Mouse (Mus musculus): ENCODE results near the gene Mc1r. TPM values are rescaled to one million over a fixed set of nuclear protein-coding genes. Genes with fewer than 3 reads are reported as not detected.
"Not testable (repeated sequence)": the region's sequence is repeated elsewhere in the genome, so short reads cannot be mapped to it uniquely, and the experiment has no call there.

Gene Mc1r
- polyA plus RNA-seq, 1 experiment from 2014 or later: not detected

DNA sequence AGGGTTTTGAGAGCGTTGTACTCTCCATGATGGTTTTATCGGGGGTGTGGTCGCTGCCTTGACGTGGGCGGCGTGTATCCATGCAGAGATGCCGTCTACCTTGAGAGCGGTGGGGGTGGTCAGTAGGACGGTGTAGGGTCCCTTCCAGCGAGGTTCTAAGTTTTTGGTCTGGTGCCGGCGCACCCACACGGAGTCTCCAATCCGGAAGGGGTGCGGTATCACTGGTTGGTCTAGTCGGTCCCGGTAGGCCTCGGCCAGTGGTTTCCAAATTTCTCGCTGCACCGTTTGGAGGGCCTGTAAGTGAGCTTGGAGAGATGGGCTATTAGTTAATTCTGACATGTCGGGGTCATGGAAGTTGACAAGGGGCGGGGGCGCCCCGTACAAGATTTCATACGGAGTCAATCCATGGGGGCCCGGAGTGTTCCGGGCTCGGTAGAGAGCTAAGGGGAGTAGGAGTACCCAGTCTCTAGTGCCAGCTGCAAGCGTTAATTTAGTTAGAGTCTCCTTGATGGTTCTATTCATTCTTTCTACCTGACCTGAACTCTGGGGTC is 21.5 kb downstream of the Mc1r start:
- H3K36me3 ChIP-seq (ENCODE audit: control insufficient read depth, insufficient read depth): no peaks in the 10 kb centered on the region
- TF ChIP-seq CTCF (IDR thresholded peaks at IDR 0.05; ENCODE audit: low read depth): no peak
- H3K27ac ChIP-seq (ENCODE audit: low read depth, low read length): no peak overlapping the region
- no peak overlapping the region for H3K4me2 ChIP-seq (replicated peaks; ENCODE audit: low read depth)
- H3K9ac ChIP-seq (ENCODE audit: low read depth, low read length): no peak overlapping the region
- no peaks in the 10 kb centered on the region for H3K4me1 ChIP-seq (replicated peaks; ENCODE audit: control insufficient read depth, insufficient read depth, low read length)
- 98% methylated on average over 29 of the region's 29 CpGs for WGBS
- no peak overlapping the region for H3K4me3 ChIP-seq (ENCODE audit: low read depth, low read length)
- ATAC-seq: no peak
- H3K27me3 ChIP-seq (replicated peaks; ENCODE audit: control insufficient read depth, insufficient read depth, low read length): no peaks in the 10 kb centered on the region
- peaks cover 30% of the 10 kb centered on the region; the same call in 1 of the 2 replicates for H3K9me3 ChIP-seq (ENCODE audit: control insufficient read depth)

- Histone ChIP-seq H3K9me3 (ENCODE audit: control insufficient read depth) (peaks cover 30% of the 10 kb centered on the region; the same call in 1 of the 2 replicates), H3K27me3 (replicated peaks; ENCODE audit: control insufficient read depth, insufficient read depth, low read length) (no peaks in the 10 kb centered on the region), H3K4me1 (replicated peaks; ENCODE audit: control insufficient read depth, insufficient read depth, low read length) (no peaks in the 10 kb centered on the region), H3K4me3 (ENCODE audit: low read depth, low read length) (no peak overlapping the region), H3K4me2 (replicated peaks; ENCODE audit: low read depth) (no peak overlapping the region), H3K27ac (ENCODE audit: low read depth, low read length) (no peak overlapping the region), H3K9ac (ENCODE audit: low read depth, low read length) (no peak overlapping the region), H3K36me3 (ENCODE audit: control insufficient read depth, insufficient read depth) (no peaks in the 10 kb centered on the region)
- 96% methylated on average over 23 of the region's 23 CpGs for WGBS
- no peak for ATAC-seq
- TF ChIP-seq CTCF (IDR thresholded peaks at IDR 0.05; ENCODE audit: low read depth): no peak
Observed at GRCm38 (mm10) chr8:123428939-123429721, 22.2 kb downstream of the Mc1r start.

DNA sequence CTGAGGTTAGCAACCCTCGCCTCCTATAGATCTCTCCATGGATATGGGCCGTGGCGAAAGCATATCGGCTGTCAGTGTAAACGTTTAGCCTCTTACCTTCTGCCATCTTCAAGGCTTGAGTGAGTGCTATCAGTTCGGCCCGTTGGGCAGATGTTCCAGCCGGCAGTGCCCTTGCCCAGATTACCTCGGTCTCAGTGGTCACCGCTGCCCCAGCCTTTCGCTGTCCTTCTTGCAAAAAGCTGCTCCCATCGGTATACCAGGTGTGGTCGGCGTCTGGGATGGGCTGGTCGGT is 22.8 kb downstream of the Mc1r start:
- not testable (repeated sequence) for H3K4me1 ChIP-seq (replicated peaks; ENCODE audit: control insufficient read depth, insufficient read depth, low read length); H3K27me3 ChIP-seq (replicated peaks; ENCODE audit: control insufficient read depth, insufficient read depth, low read length); H3K9ac ChIP-seq (ENCODE audit: low read depth, low read length); H3K36me3 ChIP-seq (ENCODE audit: control insufficient read depth, insufficient read depth); H3K4me2 ChIP-seq (replicated peaks; ENCODE audit: low read depth); H3K4me3 ChIP-seq (ENCODE audit: low read depth, low read length); H3K27ac ChIP-seq (ENCODE audit: low read depth, low read length); ATAC-seq
- whole genome bisulfite sequencing: 93% methylated on average over 15 of the region's 15 CpGs
- H3K9me3 ChIP-seq (ENCODE audit: control insufficient read depth): peaks cover 30% of the 10 kb centered on the region; the same call in 1 of the 2 replicates

GRCm38 (mm10) chr8:123430936-123431335 is 24.0 kb downstream of the Mc1r start:
- 87% methylated on average over 8 of the region's 8 CpGs for WGBS
- peaks cover 30% of the 10 kb centered on the region; the same call in 1 of the 2 replicates for H3K9me3 ChIP-seq (ENCODE audit: control insufficient read depth)
- not testable (repeated sequence) for ATAC-seq; H3K27me3 ChIP-seq (replicated peaks; ENCODE audit: control insufficient read depth, insufficient read depth, low read length); H3K4me3 ChIP-seq (ENCODE audit: low read depth, low read length); H3K4me1 ChIP-seq (replicated peaks; ENCODE audit: control insufficient read depth, insufficient read depth, low read length); H3K4me2 ChIP-seq (replicated peaks; ENCODE audit: low read depth); H3K9ac ChIP-seq (ENCODE audit: low read depth, low read length); H3K36me3 ChIP-seq (ENCODE audit: control insufficient read depth, insufficient read depth); H3K27ac ChIP-seq (ENCODE audit: low read depth, low read length)

GRCm38 (mm10) chr8:123431616-123432365 is 24.9 kb downstream of the Mc1r start:
- ATAC-seq: no peak
- H3K27ac ChIP-seq (ENCODE audit: low read depth, low read length): no peak overlapping the region
- no peak for TF ChIP-seq CTCF (IDR thresholded peaks at IDR 0.05; ENCODE audit: low read depth)
- no peak overlapping the region for H3K4me2 ChIP-seq (replicated peaks; ENCODE audit: low read depth)
- H3K9me3 ChIP-seq (ENCODE audit: control insufficient read depth): peaks cover 30% of the 10 kb centered on the region; the same call in 1 of the 2 replicates
- no peaks in the 10 kb centered on the region for H3K4me1 ChIP-seq (replicated peaks; ENCODE audit: control insufficient read depth, insufficient read depth, low read length)
- 97% methylated on average over 25 of the region's 25 CpGs for WGBS
- H3K36me3 ChIP-seq (ENCODE audit: control insufficient read depth, insufficient read depth): no peaks in the 10 kb centered on the region
- no peak overlapping the region for H3K9ac ChIP-seq (ENCODE audit: low read depth, low read length)
- no peaks in the 10 kb centered on the region for H3K27me3 ChIP-seq (replicated peaks; ENCODE audit: control insufficient read depth, insufficient read depth, low read length)
- no peak overlapping the region for H3K4me3 ChIP-seq (ENCODE audit: low read depth, low read length)

GRCm38 (mm10) chr8:123432381-123432780 is 25.5 kb downstream of the Mc1r start:
- Histone ChIP-seq H3K27me3 (replicated peaks; ENCODE audit: control insufficient read depth, insufficient read depth, low read length) (no peaks in the 10 kb centered on the region), H3K4me2 (replicated peaks; ENCODE audit: low read depth) (no peak overlapping the region), H3K36me3 (ENCODE audit: control insufficient read depth, insufficient read depth) (no peaks in the 10 kb centered on the region), H3K4me3 (ENCODE audit: low read depth, low read length) (no peak overlapping the region), H3K27ac (ENCODE audit: low read depth, low read length) (no peak overlapping the region), H3K4me1 (replicated peaks; ENCODE audit: control insufficient read depth, insufficient read depth, low read length) (no peaks in the 10 kb centered on the region), H3K9me3 (ENCODE audit: control insufficient read depth) (peaks cover 28% of the 10 kb centered on the region; the same call in 1 of the 2 replicates), H3K9ac (ENCODE audit: low read depth, low read length) (no peak overlapping the region)
- no peak for TF ChIP-seq CTCF (IDR thresholded peaks at IDR 0.05; ENCODE audit: low read depth)
- ATAC-seq: no peak
- WGBS: 96% methylated on average over 16 of the region's 16 CpGs

GRCm38 (mm10) chr8:123433241-123433974 is 26.5 kb downstream of the Mc1r start:
- not testable (repeated sequence) for H3K27ac ChIP-seq (ENCODE audit: low read depth, low read length); H3K4me3 ChIP-seq (ENCODE audit: low read depth, low read length); ATAC-seq; H3K4me1 ChIP-seq (replicated peaks; ENCODE audit: control insufficient read depth, insufficient read depth, low read length); H3K9ac ChIP-seq (ENCODE audit: low read depth, low read length); H3K36me3 ChIP-seq (ENCODE audit: control insufficient read depth, insufficient read depth); H3K27me3 ChIP-seq (replicated peaks; ENCODE audit: control insufficient read depth, insufficient read depth, low read length); H3K4me2 ChIP-seq (replicated peaks; ENCODE audit: low read depth)
- H3K9me3 ChIP-seq (ENCODE audit: control insufficient read depth): peaks cover 18% of the 10 kb centered on the region; the same call in 1 of the 2 replicates
- WGBS: 97% methylated on average over 40 of the region's 47 CpGs

Data from intestine, postnatal 0 days (tissue).